ENCODE assay signal across 8 mouse cellular contexts in genomic region chr13:55446483-55447105, GRCm38 (mm10). TPM values are rescaled to one million over a fixed set of nuclear protein-coding genes. Genes with fewer than 3 reads are reported as not detected.
DNase-seq lines count a peak whose midpoint lies in the region; ATAC-seq and TF ChIP-seq lines count a peak whose summit lies in the region.
"Had no signal": no experiment of that assay in that cellular context is flagged by ENCODE, and none has a peak within 500 bp of the region (broad histone marks: within the 10 kb centered on the region; RNA-seq: fewer than 3 reads in every experiment).

No protein-coding gene starts in this region.

- peak overlapping the region; percentile 95 for H3K4me2 ChIP-seq in liver, embryonic 11.5 days
- H3K4me2 ChIP-seq in stomach, postnatal 0 days (replicated peaks; ENCODE audit: low read depth) = peak overlapping the region; percentile 73

- no peak for TF ChIP-seq POLR2A in thymus, adult 2 months (IDR thresholded peaks at IDR 0.05; ENCODE audit: control insufficient read depth, extremely low read depth, insufficient read depth, low read length, poor library complexity)

- ATAC-seq in liver, embryonic 11.5 days (replicated peaks; ENCODE audit: low FRiP score) = peak; percentile 51
- ATAC-seq in stomach, postnatal 0 days (ENCODE audit: low FRiP score, low TSS enrichment) = no peak
- ATAC-seq in frontal cortex, adult (ENCODE audit: low TSS enrichment) = no peak

- H3K27ac ChIP-seq in thymus, adult 2 months (ENCODE audit: control insufficient read depth, insufficient read depth, low read length) = peak overlapping the region; percentile 97
- H3K27ac ChIP-seq in forebrain, embryonic 10.5 days = peak overlapping the region; percentile 96
- H3K27ac ChIP-seq in liver, embryonic 11.5 days (ENCODE audit: low read depth, low read length) = peak overlapping the region; percentile 97
- H3K27ac ChIP-seq in stomach, postnatal 0 days (replicated peaks) = no peak overlapping the region

- 62% methylated on average over 6 of the region's 6 CpGs for WGBS in thymus, adult 2 months
- 88% methylated on average over 6 of the region's 6 CpGs for WGBS in forebrain, embryonic 10.5 days
- WGBS in liver, embryonic 11.5 days = 53% methylated on average over 6 of the region's 6 CpGs
- WGBS in stomach, postnatal 0 days = 65% methylated on average over 6 of the region's 6 CpGs

- H3K27me3 ChIP-seq in thymus, adult 2 months (ENCODE audit: control insufficient read depth, insufficient read depth, low read length) = no peaks in the 10 kb centered on the region
- H3K27me3 ChIP-seq in forebrain, embryonic 10.5 days (ENCODE audit: poor library complexity, severe bottlenecking) = no peaks in the 10 kb centered on the region
- no peaks in the 10 kb centered on the region for H3K27me3 ChIP-seq in liver, embryonic 11.5 days (replicated peaks; ENCODE audit: control insufficient read depth, insufficient read depth, low read length)
- no peaks in the 10 kb centered on the region for H3K27me3 ChIP-seq in stomach, postnatal 0 days (ENCODE audit: control insufficient read depth, insufficient read depth, low read length)

- H3K4me1 ChIP-seq in thymus, adult 2 months (replicated peaks; ENCODE audit: control insufficient read depth, insufficient read depth, low read length) = peaks cover 57% of the 10 kb centered on the region
- H3K4me1 ChIP-seq in forebrain, embryonic 10.5 days = peaks cover 46% of the 10 kb centered on the region
- H3K4me1 ChIP-seq in liver, embryonic 11.5 days (replicated peaks; ENCODE audit: control insufficient read depth, insufficient read depth, low read length) = peaks cover 34% of the 10 kb centered on the region
- no peaks in the 10 kb centered on the region; the same call in 1 of the 2 replicates for H3K4me1 ChIP-seq in stomach, postnatal 0 days (replicated peaks; ENCODE audit: control insufficient read depth, insufficient read depth)

- no peak for TF ChIP-seq EP300 in stomach, postnatal 0 days (optimal IDR thresholded peaks at IDR 0.05)

- peaks cover 17% of the 10 kb centered on the region for H3K36me3 ChIP-seq in thymus, adult 2 months (ENCODE audit: control insufficient read depth, insufficient read depth, low read length)
- peaks cover 44% of the 10 kb centered on the region for H3K36me3 ChIP-seq in forebrain, embryonic 10.5 days (replicated peaks)
- peaks cover 18% of the 10 kb centered on the region for H3K36me3 ChIP-seq in liver, embryonic 11.5 days (ENCODE audit: control insufficient read depth, insufficient read depth, low read length)
- H3K36me3 ChIP-seq in stomach, postnatal 0 days (ENCODE audit: control insufficient read depth, insufficient read depth, low read length) = peaks cover 9% of the 10 kb centered on the region

- TF ChIP-seq CTCF in thymus, adult 2 months (IDR thresholded peaks at IDR 0.05; ENCODE audit: borderline replicate concordance, control insufficient read depth, extremely low read depth, insufficient read depth, low read length, poor library complexity) = no peak
- no peak for TF ChIP-seq CTCF in stomach, postnatal 0 days (IDR thresholded peaks at IDR 0.05; ENCODE audit: low read depth)

- peak overlapping the region; percentile 96 for H3K9ac ChIP-seq in liver, embryonic 11.5 days (ENCODE audit: low read depth, low read length)
- peak overlapping the region; percentile 85; the same call in 1 of the 2 replicates for H3K9ac ChIP-seq in stomach, postnatal 0 days (ENCODE audit: low read length)

- peak overlapping the region; percentile 64 for H3K4me3 ChIP-seq in thymus, adult 2 months (ENCODE audit: control insufficient read depth, insufficient read depth, low read length)
- H3K4me3 ChIP-seq in forebrain, embryonic 10.5 days = peak overlapping the region; percentile 95
- peak overlapping the region; percentile 90 for H3K4me3 ChIP-seq in liver, embryonic 11.5 days (ENCODE audit: low read depth, low read length)
- peak overlapping the region; percentile 64 for H3K4me3 ChIP-seq in stomach, postnatal 0 days (ENCODE audit: low read depth, low read length)

- DNase-seq in thymus, adult 2 months = no peak
- no peak for DNase-seq in thymus, postnatal 25 days
- no peak for DNase-seq in forebrain, embryonic 10.5 days (ENCODE audit: extremely low spot score, low spot score)
- no peak for DNase-seq in liver, embryonic 11.5 days (ENCODE audit: low spot score)
- peak; percentile 24 for DNase-seq in stomach, postnatal 0 days (ENCODE audit: low spot score)
- DNase-seq in layer of hippocampus, postnatal 14 days (ENCODE audit: low spot score in 2 of 2) = no peak

- H3K9me3 ChIP-seq in forebrain, embryonic 10.5 days = no peaks in the 10 kb centered on the region
- H3K9me3 ChIP-seq in liver, embryonic 11.5 days (ENCODE audit: control insufficient read depth, low read length) = no peaks in the 10 kb centered on the region
- H3K9me3 ChIP-seq in stomach, postnatal 0 days (ENCODE audit: control insufficient read depth, low read length) = no peaks in the 10 kb centered on the region

RNA-seq across cellular contexts. Expression of gene Grk6, which starts 1.7 kb away (rescaled TPM):
- polyA plus RNA-seq in thymus, adult 2 months (2012; rRNA removed) = 228 and 238 TPM in 2 replicates
- 44.8 and 51.1 TPM in 2 replicates for polyA plus RNA-seq in forebrain, embryonic 10.5 days (2016; fragmentation: Nextera tagmentation; extraction: Ambion mirVana)
- 45.8 and 49.0 TPM in 2 replicates for polyA plus RNA-seq in liver, embryonic 11.5 days (2014; fragmentation: Nextera tagmentation; extraction: Ambion mirVana)
- 17.7 and 19.0 TPM in 2 replicates for polyA plus RNA-seq in stomach, postnatal 0 days (2015; fragmentation: Nextera tagmentation; extraction: Ambion mirVana)
- total RNA-seq in layer of hippocampus, postnatal 14 days (2021) = 10 to 100 TPM; 74.2 to 76.8 TPM

RNA-seq across cellular contexts. Expression of gene Prr7, which starts 17.5 kb away (rescaled TPM):
- polyA plus RNA-seq in thymus, adult 2 months (2012; rRNA removed) = 33.8 and 52.2 TPM in 2 replicates
- 0.75 and 0.88 TPM in 2 replicates for polyA plus RNA-seq in forebrain, embryonic 10.5 days (2016; fragmentation: Nextera tagmentation; extraction: Ambion mirVana)
- 0.29 and 0.35 TPM in 2 replicates for polyA plus RNA-seq in liver, embryonic 11.5 days (2014; fragmentation: Nextera tagmentation; extraction: Ambion mirVana)
- 0.13 and 0.28 TPM in 2 replicates for polyA plus RNA-seq in stomach, postnatal 0 days (2015; fragmentation: Nextera tagmentation; extraction: Ambion mirVana)
- total RNA-seq in layer of hippocampus, postnatal 14 days (2021) = 10 to 100 TPM; 89.9 to 92.7 TPM

RNA-seq across cellular contexts. Expression of gene F12, which starts 20.0 kb away (rescaled TPM):
- polyA plus RNA-seq in thymus, adult 2 months (2012; rRNA removed) = 0.39 and 1.6 TPM in 2 replicates
- not detected in 2 replicates for polyA plus RNA-seq in forebrain, embryonic 10.5 days (2016; fragmentation: Nextera tagmentation; extraction: Ambion mirVana)
- polyA plus RNA-seq in liver, embryonic 11.5 days (2014; fragmentation: Nextera tagmentation; extraction: Ambion mirVana) = 62.3 and 63.4 TPM in 2 replicates
- polyA plus RNA-seq in stomach, postnatal 0 days (2015; fragmentation: Nextera tagmentation; extraction: Ambion mirVana) = 0.41 and 0.68 TPM in 2 replicates
- total RNA-seq in layer of hippocampus, postnatal 14 days (2021) = under 1 TPM; 0.32 to 0.69 TPM
- total RNA-seq: gastrocnemius, postnatal 36 days had no signal

RNA-seq across cellular contexts. Expression of gene Pfn3, which starts 31.6 kb away (rescaled TPM):
- polyA plus RNA-seq in thymus, adult 2 months (2012; rRNA removed) = not detected in 2 replicates
- not detected in 2 replicates for polyA plus RNA-seq in forebrain, embryonic 10.5 days (2016; fragmentation: Nextera tagmentation; extraction: Ambion mirVana)
- not detected in 2 replicates for polyA plus RNA-seq in liver, embryonic 11.5 days (2014; fragmentation: Nextera tagmentation; extraction: Ambion mirVana)
- polyA plus RNA-seq in stomach, postnatal 0 days (2015; fragmentation: Nextera tagmentation; extraction: Ambion mirVana) = not detected in 2 replicates
- total RNA-seq in layer of hippocampus, postnatal 14 days (2021) = not detected
- total RNA-seq: gastrocnemius, postnatal 36 days had no signal

RNA-seq across cellular contexts. Expression of gene Dbn1, which starts 41.3 kb away (rescaled TPM):
- 7.8 and 9.8 TPM in 2 replicates for polyA plus RNA-seq in thymus, adult 2 months (2012; rRNA removed)
- 346 and 355 TPM in 2 replicates for polyA plus RNA-seq in forebrain, embryonic 10.5 days (2016; fragmentation: Nextera tagmentation; extraction: Ambion mirVana)
- polyA plus RNA-seq in liver, embryonic 11.5 days (2014; fragmentation: Nextera tagmentation; extraction: Ambion mirVana) = 64.9 and 69.0 TPM in 2 replicates
- 39.3 and 40.4 TPM in 2 replicates for polyA plus RNA-seq in stomach, postnatal 0 days (2015; fragmentation: Nextera tagmentation; extraction: Ambion mirVana)
- 100 to 1,000 TPM; 335 to 353 TPM for total RNA-seq in layer of hippocampus, postnatal 14 days (2021)

Comparison
In these comparisons a context has a peak if more than half of its experiments do, and no peak if none do; other contexts are left out.
1. RNA of gene Prr7, which starts 17.5 kb away (polyA plus RNA-seq): 33.8 to 52.2 TPM in thymus, adult 2 months; 0.75 to 0.88 TPM in forebrain, embryonic 10.5 days, 0.29 to 0.35 TPM in liver, embryonic 11.5 days and 0.13 to 0.28 TPM in stomach, postnatal 0 days; every median in the first group is over 10 times any median in the second.
2. RNA of gene F12, which starts 20.0 kb away (polyA plus RNA-seq): 62.3 to 63.4 TPM in liver, embryonic 11.5 days; 0.41 to 0.68 TPM in stomach, postnatal 0 days, 0.39 to 1.6 TPM in thymus, adult 2 months and not detected in forebrain, embryonic 10.5 days; every median in the first group is over 10 times any median in the second.
3. Peak in every context shown above with its lines, with median percentiles within 50 percentile points of each other: H3K4me3 ChIP-seq.